Comparison of ENCODE assay signal across 10 mouse cellular contexts in the genomic region with DNA sequence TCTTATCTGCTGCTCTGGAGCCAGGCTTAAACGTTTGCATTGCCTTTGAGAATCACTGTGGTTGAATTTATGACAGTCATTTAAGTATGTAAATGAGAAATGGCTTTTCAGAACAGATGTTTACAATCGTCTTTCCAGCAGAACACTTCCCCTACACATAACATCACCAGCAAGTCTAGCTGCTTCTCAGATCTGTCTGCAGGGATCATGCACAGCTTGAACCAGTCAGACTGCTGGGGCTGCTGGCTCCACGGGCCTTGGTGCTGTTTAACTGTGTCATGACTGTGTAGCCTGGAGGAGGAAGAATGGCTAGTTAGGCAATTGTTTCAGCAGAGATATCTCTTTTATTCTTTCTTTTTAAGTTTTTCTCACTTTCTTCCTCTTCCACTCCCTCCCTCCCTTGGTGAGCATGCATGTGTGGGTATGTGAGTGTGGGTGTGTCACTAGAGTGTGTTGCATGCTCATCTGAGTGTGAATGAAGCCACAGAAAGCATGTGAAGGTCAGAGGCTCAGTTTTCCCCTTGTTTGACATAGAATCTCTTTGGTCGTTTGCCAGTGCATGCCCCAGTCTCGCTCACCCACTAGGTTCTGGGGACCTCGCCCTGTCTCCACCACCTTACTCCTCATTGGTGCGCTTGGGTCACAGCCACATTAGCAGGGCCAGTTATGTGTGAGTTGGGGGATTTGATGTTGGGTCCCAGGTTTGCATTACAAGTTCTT. TPM values are rescaled to one million over a fixed set of nuclear protein-coding genes. Genes with fewer than 3 reads are reported as not detected.
A peak's percentile ranks its signal among the peaks of the same experiment; 100 is the strongest.
DNase-seq lines count a peak whose midpoint lies in the region; ATAC-seq and TF ChIP-seq lines count a peak whose summit lies in the region.
"Had no signal": no experiment of that assay in that cellular context is flagged by ENCODE, and none has a peak within 500 bp of the region (broad histone marks: within the 10 kb centered on the region; RNA-seq: fewer than 3 reads in every experiment).

No protein-coding gene starts in this region.

- H3K4me1 ChIP-seq in heart, postnatal 0 days (ENCODE audit: control insufficient read depth, insufficient read depth) = no peaks in the 10 kb centered on the region
- peaks cover 8% of the 10 kb centered on the region; the same call in 1 of the 2 replicates for H3K4me1 ChIP-seq in lung, embryonic 16.5 days (replicated peaks; ENCODE audit: control insufficient read depth, insufficient read depth, low read length)
- no peaks in the 10 kb centered on the region; the same call in 1 of the 2 replicates for H3K4me1 ChIP-seq in lung, adult 2 months (ENCODE audit: control insufficient read depth, insufficient read depth, low read length)
- peaks cover 8% of the 10 kb centered on the region for H3K4me1 ChIP-seq in embryonic facial prominence, embryonic 14.5 days (ENCODE audit: control insufficient read depth, insufficient read depth, low read length)
- H3K4me1 ChIP-seq in limb, embryonic 15.5 days = peaks cover 6% of the 10 kb centered on the region; the same call in 1 of the 2 replicates
- H3K4me1 ChIP-seq in cerebellum, adult 2 months (ENCODE audit: control insufficient read depth, insufficient read depth, low read length) = no peaks in the 10 kb centered on the region

- H3K4me2 ChIP-seq in heart, postnatal 0 days (ENCODE audit: low read depth, low read length) = no peak overlapping the region
- no peak overlapping the region for H3K4me2 ChIP-seq in lung, embryonic 16.5 days (ENCODE audit: low read depth, low read length)
- H3K4me2 ChIP-seq in embryonic facial prominence, embryonic 14.5 days (ENCODE audit: low read depth, low read length) = no peak overlapping the region; the same call in 1 of the 2 replicates
- H3K4me2 ChIP-seq in limb, embryonic 15.5 days = no peak overlapping the region
- H3K4me2 ChIP-seq: liver, embryonic 11.5 days had no signal

- intact Hi-C loops in heart, postnatal 25 days (cut with DNase I) = no loop called here

- no peak for TF ChIP-seq POLR2A in lung, adult 2 months (IDR thresholded peaks at IDR 0.05; ENCODE audit: borderline replicate concordance, extremely low read depth, low read depth, low read length)
- TF ChIP-seq POLR2A in cerebellum, adult 2 months (IDR thresholded peaks at IDR 0.05; ENCODE audit: borderline replicate concordance, insufficient read depth, low read length) = no peak

- H3K9me3 ChIP-seq in heart, postnatal 0 days (replicated peaks; ENCODE audit: control insufficient read depth, low read length) = no peaks in the 10 kb centered on the region
- no peaks in the 10 kb centered on the region for H3K9me3 ChIP-seq in lung, embryonic 16.5 days (ENCODE audit: control insufficient read depth, low read length)
- no peaks in the 10 kb centered on the region for H3K9me3 ChIP-seq in embryonic facial prominence, embryonic 14.5 days (ENCODE audit: control insufficient read depth, low read length)
- no peaks in the 10 kb centered on the region for H3K9me3 ChIP-seq in limb, embryonic 15.5 days

- no peaks in the 10 kb centered on the region for H3K27me3 ChIP-seq in heart, postnatal 0 days (ENCODE audit: control insufficient read depth, insufficient read depth, low read length)
- no peaks in the 10 kb centered on the region for H3K27me3 ChIP-seq in lung, embryonic 16.5 days (ENCODE audit: control insufficient read depth, insufficient read depth, low read depth, low read length)
- H3K27me3 ChIP-seq in embryonic facial prominence, embryonic 14.5 days (replicated peaks; ENCODE audit: control insufficient read depth, insufficient read depth, low read length) = no peaks in the 10 kb centered on the region
- no peaks in the 10 kb centered on the region for H3K27me3 ChIP-seq in limb, embryonic 15.5 days
- no peaks in the 10 kb centered on the region for H3K27me3 ChIP-seq in cerebellum, adult 2 months (ENCODE audit: control insufficient read depth, insufficient read depth, low read length)

- no peak overlapping the region for H3K27ac ChIP-seq in heart, postnatal 0 days (ENCODE audit: low read depth)
- peak overlapping the region; percentile 68 for H3K27ac ChIP-seq in lung, embryonic 16.5 days (ENCODE audit: low read length)
- H3K27ac ChIP-seq in embryonic facial prominence, embryonic 14.5 days (replicated peaks; ENCODE audit: low read depth, low read length) = peak overlapping the region; percentile 50
- peak overlapping the region; percentile 57 for H3K27ac ChIP-seq in limb, embryonic 15.5 days
- no peak overlapping the region for H3K27ac ChIP-seq in cerebellum, adult 2 months (ENCODE audit: insufficient read depth, low read length)

- no peak overlapping the region for H3K9ac ChIP-seq in heart, postnatal 0 days (replicated peaks; ENCODE audit: low read depth, low read length)
- H3K9ac ChIP-seq in lung, embryonic 16.5 days (ENCODE audit: low read length) = no peak overlapping the region
- no peak overlapping the region for H3K9ac ChIP-seq in embryonic facial prominence, embryonic 14.5 days (ENCODE audit: low read depth, low read length)
- no peak overlapping the region for H3K9ac ChIP-seq in limb, embryonic 15.5 days

- ATAC-seq in heart, postnatal 0 days (ENCODE audit: insufficient read depth, low read depth) = peak; percentile 68
- ATAC-seq in lung, embryonic 16.5 days (ENCODE audit: low read depth) = peak; percentile 99
- ATAC-seq in embryonic facial prominence, embryonic 14.5 days (ENCODE audit: low read depth) = peak; percentile 89; the same call in 1 of the 2 replicates
- ATAC-seq in limb, embryonic 15.5 days (ENCODE audit: insufficient number of reproducible peaks, low FRiP score, low TSS enrichment, low read depth) = 0 out of 2 replicates have a peak, but pooled peaks have one; percentile 59

- H3K4me3 ChIP-seq in heart, postnatal 0 days (ENCODE audit: low read depth, low read length) = no peak overlapping the region
- no peak overlapping the region for H3K4me3 ChIP-seq in lung, embryonic 16.5 days (ENCODE audit: low read length)
- H3K4me3 ChIP-seq in lung, adult 2 months (replicated peaks; ENCODE audit: extremely low read depth, low read depth, low read length) = no peak overlapping the region
- no peak overlapping the region for H3K4me3 ChIP-seq in embryonic facial prominence, embryonic 14.5 days (ENCODE audit: low read depth, low read length)
- no peak overlapping the region for H3K4me3 ChIP-seq in limb, embryonic 15.5 days
- H3K4me3 ChIP-seq in cerebellum, adult 2 months (replicated peaks; ENCODE audit: insufficient read depth, low read depth, low read length) = no peak overlapping the region

- 48% methylated on average over 7 of the region's 7 CpGs for WGBS in heart, postnatal 0 days
- 34% methylated on average over 7 of the region's 7 CpGs for WGBS in lung, embryonic 16.5 days
- 44% methylated on average over 7 of the region's 7 CpGs for WGBS in lung, adult 2 months
- 44% methylated on average over 7 of the region's 7 CpGs for WGBS in embryonic facial prominence, embryonic 14.5 days
- WGBS in limb, embryonic 15.5 days = 42% methylated on average over 7 of the region's 7 CpGs
- WGBS in cerebellum, adult 2 months = 52% methylated on average over 7 of the region's 7 CpGs

- peak; percentile 22 for DNase-seq in heart, postnatal 0 days (ENCODE audit: low spot score)
- DNase-seq in heart, postnatal 25 days (ENCODE audit: low spot score) = no peak
- no peak for DNase-seq in lung, adult 2 months
- DNase-seq in embryonic facial prominence, embryonic 14.5 days (ENCODE audit: low spot score) = peak; percentile 78
- no peak for DNase-seq in cerebellum, adult 2 months
- DNase-seq: adrenal gland, postnatal 10 days; cerebellum, postnatal 10 days had no signal

- TF ChIP-seq CTCF in heart, postnatal 0 days (IDR thresholded peaks at IDR 0.05; ENCODE audit: low read depth) = no peak
- TF ChIP-seq CTCF in lung, adult 2 months (IDR thresholded peaks at IDR 0.05; ENCODE audit: insufficient read depth, low read length) = no peak
- no peak for TF ChIP-seq CTCF in cerebellum, adult 2 months (IDR thresholded peaks at IDR 0.05; ENCODE audit: borderline replicate concordance, insufficient read depth, low read depth, low read length)

- TF ChIP-seq EP300 in heart, postnatal 0 days (IDR thresholded peaks at IDR 0.05; ENCODE audit: low read depth) = no peak

- H3K36me3 ChIP-seq in heart, postnatal 0 days (replicated peaks; ENCODE audit: control insufficient read depth, insufficient read depth, low read length) = no peaks in the 10 kb centered on the region
- H3K36me3 ChIP-seq in lung, embryonic 16.5 days (ENCODE audit: control insufficient read depth, insufficient read depth, low read length) = no peaks in the 10 kb centered on the region
- H3K36me3 ChIP-seq in embryonic facial prominence, embryonic 14.5 days (ENCODE audit: control insufficient read depth, insufficient read depth, low read length) = 0 out of 2 replicates have a peak, but pooled peaks cover 4% of the 10 kb centered on the region
- H3K36me3 ChIP-seq in limb, embryonic 15.5 days = no peaks in the 10 kb centered on the region

RNA-seq across cellular contexts. Expression of a gene that starts 33.5 kb away (rescaled TPM):
- total RNA-seq in heart, postnatal 0 days (2014; rRNA removed; ENCODE audit: low replicate concordance) = 2.8 and 7.2 TPM in 2 replicates
- 2.3 and 3.0 TPM in 2 replicates for polyA plus RNA-seq in heart, postnatal 0 days (2015; fragmentation: Nextera tagmentation; extraction: Ambion mirVana)
- total RNA-seq in heart, postnatal 25 days (2021) = 1 to 10 TPM in 1 of 2 experiments, under 1 TPM in 1; 0.75 to 1.7 TPM
- polyA plus RNA-seq in lung, embryonic 16.5 days (2015; fragmentation: Nextera tagmentation; extraction: Ambion mirVana) = 12.7 and 14.2 TPM in 2 replicates
- polyA plus RNA-seq in lung, adult 2 months (2012; rRNA removed) = 1.1 and 1.2 TPM in 2 replicates
- 8.6 and 12.1 TPM in 2 replicates for polyA plus RNA-seq in embryonic facial prominence, embryonic 14.5 days (2014; fragmentation: Nextera tagmentation; extraction: Ambion mirVana)
- 8.3 and 9.0 TPM in 2 replicates for polyA plus RNA-seq in limb, embryonic 15.5 days (2015; fragmentation: Nextera tagmentation; extraction: Ambion mirVana)
- 12.5 and 12.6 TPM in 2 replicates for polyA plus RNA-seq in cerebellum, adult 2 months (2012; rRNA removed)

Comparison
In these comparisons a context has a peak if more than half of its experiments do, and no peak if none do; other contexts are left out.
1. DNase-seq: peak in heart, postnatal 0 days (single experiment) and embryonic facial prominence, embryonic 14.5 days (single experiment); none in heart, postnatal 25 days (single experiment), lung, adult 2 months (single experiment) and cerebellum, adult 2 months (0 of 2).
2. H3K27ac ChIP-seq: peak in lung, embryonic 16.5 days (single experiment), embryonic facial prominence, embryonic 14.5 days (single experiment) and limb, embryonic 15.5 days (single experiment); none in heart, postnatal 0 days (single experiment) and cerebellum, adult 2 months (single experiment).
3. Peak in every context shown above with its lines, with median percentiles within 50 percentile points of each other: ATAC-seq.